Mouse (Mus musculus) lung, postnatal 0 days (tissue): ENCODE measurements around the gene Nr0b2.

ENCODE experiments used
- CTCF ChIP-seq: IDR thresholded peaks from 2 replicates; pipeline ENCODE4 v1.5.1; 2016; ENCODE audit warnings: antibody characterized with exemption, mild to moderate bottlenecking
- EP300 ChIP-seq: IDR thresholded peaks from 2 replicates; pipeline ENCODE4 v1.6.1; 2016; ENCODE audit warnings: antibody characterized with exemption, mild to moderate bottlenecking, control low read depth

DNA sequence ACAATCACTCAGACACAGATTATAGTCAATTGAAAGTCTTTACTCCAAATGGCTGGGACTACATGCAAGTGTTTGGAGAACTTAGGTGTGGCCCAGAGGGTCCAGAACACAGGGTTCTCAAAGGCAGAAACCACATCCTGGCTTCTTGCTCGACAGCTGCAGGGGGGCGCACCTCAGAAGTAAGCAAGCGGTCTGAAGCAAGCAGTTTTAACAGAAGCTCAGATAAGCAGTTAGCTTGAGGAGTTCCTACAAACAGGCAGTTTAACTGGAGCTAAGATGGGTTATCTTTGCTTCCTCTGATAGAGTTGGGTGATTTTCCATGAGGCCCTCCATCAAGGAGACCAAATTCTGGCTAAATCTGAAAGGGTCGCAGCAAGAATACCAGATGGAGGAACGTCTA lies 46.6 kb upstream of the Nr0b2 start:
- TF ChIP-seq CTCF: no peak
- TF ChIP-seq EP300: no peak
